Mouse (Mus musculus): ENCODE data around the gene Fam20b.

DNA sequence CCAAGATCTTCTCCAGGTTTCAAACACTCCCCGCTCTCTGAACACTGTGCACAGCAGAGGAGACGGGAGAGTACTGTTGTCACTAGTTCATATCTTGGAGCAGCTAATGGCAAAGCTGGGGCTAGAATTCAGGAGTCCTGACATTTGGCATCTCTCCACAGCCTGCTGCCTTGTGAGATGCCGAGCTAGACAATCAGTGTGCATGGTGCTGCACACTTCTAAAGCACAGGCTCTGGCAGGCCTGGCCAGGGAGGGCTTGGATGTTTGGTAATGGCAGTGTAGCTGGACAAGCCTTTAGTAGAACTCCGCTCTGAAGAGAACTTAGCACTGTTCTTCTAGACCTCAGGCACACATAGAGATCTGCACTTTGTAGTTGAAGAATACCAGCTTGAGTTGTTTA is 72.9 kb downstream of the Fam20b start:
- TF ChIP-seq POLR2A (IDR thresholded peaks at IDR 0.05; ENCODE audit: low read depth, low read length) (no peak), CTCF (conservative IDR thresholded peaks at IDR 0.05; ENCODE audit: insufficient read depth, insufficient read length, low read depth, low read length) (no peak)

All from kidney, adult 2 months (tissue).